In genomic region chr2:85046222-85046621, GRCm38 (mm10) we compare ENCODE assay signal across 23 mouse cellular contexts. TPM values are rescaled to one million over a fixed set of nuclear protein-coding genes. Genes with fewer than 3 reads are reported as not detected.
DNase-seq lines count a peak whose midpoint lies in the region; ATAC-seq and TF ChIP-seq lines count a peak whose summit lies in the region.
"Had no signal": no experiment of that assay in that cellular context is flagged by ENCODE, and none has a peak within 500 bp of the region (broad histone marks: within the 10 kb centered on the region; RNA-seq: fewer than 3 reads in every experiment).

No protein-coding gene starts in this region.

- 87% methylated on average over 8 of the region's 8 CpGs for WGBS in hindbrain, embryonic 12.5 days
- WGBS in hindbrain, embryonic 16.5 days = 80% methylated on average over 8 of the region's 8 CpGs
- WGBS in lung, postnatal 0 days = 56% methylated on average over 8 of the region's 8 CpGs

- peaks cover 36% of the 10 kb centered on the region for H3K4me1 ChIP-seq in hindbrain, embryonic 12.5 days
- H3K4me1 ChIP-seq in hindbrain, embryonic 16.5 days (ENCODE audit: control insufficient read depth, insufficient read depth, low read depth, low read length) = peaks cover 34% of the 10 kb centered on the region
- peaks cover 18% of the 10 kb centered on the region; the same call in 1 of the 2 replicates for H3K4me1 ChIP-seq in lung, postnatal 0 days (ENCODE audit: insufficient read depth, low read depth, low read length)

- H3K4me3 ChIP-seq in hindbrain, embryonic 12.5 days = no peak overlapping the region
- no peak overlapping the region for H3K4me3 ChIP-seq in hindbrain, embryonic 16.5 days (ENCODE audit: low read length)
- no peak overlapping the region for H3K4me3 ChIP-seq in C2C12 (ENCODE audit: insufficient read depth, poor library complexity, severe bottlenecking)
- no peak overlapping the region for H3K4me3 ChIP-seq in lung, postnatal 0 days (ENCODE audit: low read depth, low read length)
- H3K4me3 ChIP-seq: heart, adult 2 months; hindbrain, embryonic 15.5 days; limb, embryonic 15.5 days; midbrain, embryonic 12.5 days had no signal

- H3K9ac ChIP-seq in hindbrain, embryonic 12.5 days = 0 out of 2 replicates have a peak overlapping the region, but pooled peaks have one; percentile 13
- no peak overlapping the region for H3K9ac ChIP-seq in hindbrain, embryonic 16.5 days (ENCODE audit: low read depth, low read length)
- no peak overlapping the region for H3K9ac ChIP-seq in lung, postnatal 0 days (replicated peaks; ENCODE audit: low read depth)
- H3K9ac ChIP-seq: limb, embryonic 15.5 days; midbrain, embryonic 12.5 days; stomach, embryonic 15.5 days had no signal

- H3K4me2 ChIP-seq in hindbrain, embryonic 12.5 days (replicated peaks) = no peak overlapping the region
- no peak overlapping the region for H3K4me2 ChIP-seq in hindbrain, embryonic 16.5 days (ENCODE audit: low read length)
- H3K4me2 ChIP-seq in lung, postnatal 0 days (replicated peaks; ENCODE audit: low read depth, low read length) = 0 out of 2 replicates have a peak overlapping the region, but pooled peaks have one; percentile 81
- H3K4me2 ChIP-seq: limb, embryonic 15.5 days had no signal

- no peaks in the 10 kb centered on the region for H3K9me3 ChIP-seq in hindbrain, embryonic 12.5 days (replicated peaks)
- H3K9me3 ChIP-seq in hindbrain, embryonic 16.5 days (ENCODE audit: control insufficient read depth, low read length) = no peaks in the 10 kb centered on the region
- no peaks in the 10 kb centered on the region for H3K9me3 ChIP-seq in lung, postnatal 0 days (ENCODE audit: low read length)
- H3K9me3 ChIP-seq: forebrain, embryonic 10.5 days; hindbrain, embryonic 15.5 days; limb, embryonic 15.5 days; midbrain, embryonic 12.5 days; stomach, embryonic 15.5 days had no signal

- H3K79me3 ChIP-seq in C2C12 (ENCODE audit: low read depth) = peaks cover 13% of the 10 kb centered on the region

- DNase-seq in ZHBTc4 (ENCODE audit: low read depth, low spot score) (peak; percentile 36), adipocyte (ENCODE audit: low spot score) (no peak)
- DNase-seq in lung, postnatal 0 days (ENCODE audit: low spot score) = peak; percentile 80
- no peak for DNase-seq in adrenal gland, adult 8-10 months
- no peak for DNase-seq in cerebellum, postnatal 25 days
- DNase-seq: cerebellum, adult 11 months; gastrocnemius, postnatal 14 days; heart, adult 2 months; layer of hippocampus, adult 9-11 months had no signal

- H3K27ac ChIP-seq in hindbrain, embryonic 12.5 days = no peak overlapping the region
- no peak overlapping the region for H3K27ac ChIP-seq in hindbrain, embryonic 16.5 days (ENCODE audit: low read depth, low read length)
- H3K27ac ChIP-seq in lung, postnatal 0 days (ENCODE audit: low read length) = peak overlapping the region; percentile 96
- H3K27ac ChIP-seq: forebrain, embryonic 10.5 days; hindbrain, embryonic 15.5 days; macrophage had no signal

- H3K79me2 ChIP-seq in C2C12 (ENCODE audit: control insufficient read depth, insufficient read depth) = peaks cover 23% of the 10 kb centered on the region

- peak; percentile 60 for TF ChIP-seq EP300 in lung, postnatal 0 days (IDR thresholded peaks at IDR 0.05)

- TF ChIP-seq CTCF in C2C12 (IDR thresholded peaks at IDR 0.05; ENCODE audit: control insufficient read depth, insufficient read depth, insufficient read length) = no peak
- no peak for TF ChIP-seq CTCF in lung, postnatal 0 days (IDR thresholded peaks at IDR 0.05)

- peaks cover 55% of the 10 kb centered on the region for H3K36me3 ChIP-seq in hindbrain, embryonic 12.5 days
- peaks cover 47% of the 10 kb centered on the region for H3K36me3 ChIP-seq in hindbrain, embryonic 16.5 days (ENCODE audit: control insufficient read depth, insufficient read depth, low read length)
- peaks cover 60% of the 10 kb centered on the region for H3K36me3 ChIP-seq in C2C12 (ENCODE audit: control insufficient read depth, insufficient read depth)
- H3K36me3 ChIP-seq in lung, postnatal 0 days (ENCODE audit: insufficient read depth, low read length) = peaks cover 21% of the 10 kb centered on the region

- ATAC-seq in hindbrain, embryonic 12.5 days (ENCODE audit: low FRiP score) = no peak
- ATAC-seq in hindbrain, embryonic 16.5 days = no peak
- peak; percentile 3; the same call in 1 of the 2 replicates for ATAC-seq in lung, postnatal 0 days
- ATAC-seq: intestine, postnatal 0 days had no signal

- H3ac ChIP-seq in C2C12 (ENCODE audit: control insufficient read depth, insufficient read length, low read depth) = peak overlapping the region; percentile 18

- H3K27me3 ChIP-seq in hindbrain, embryonic 12.5 days = no peaks in the 10 kb centered on the region
- no peaks in the 10 kb centered on the region for H3K27me3 ChIP-seq in hindbrain, embryonic 16.5 days (replicated peaks; ENCODE audit: control insufficient read depth, insufficient read depth, low read length)
- no peaks in the 10 kb centered on the region for H3K27me3 ChIP-seq in C2C12 (ENCODE audit: control insufficient read depth, insufficient read depth, insufficient read length)
- H3K27me3 ChIP-seq in lung, postnatal 0 days (replicated peaks; ENCODE audit: insufficient read depth, low read length) = no peaks in the 10 kb centered on the region
- H3K27me3 ChIP-seq: hindbrain, embryonic 15.5 days; limb, embryonic 15.5 days; midbrain, embryonic 12.5 days; stomach, embryonic 15.5 days had no signal

TF ChIP-seq in C2C12, 6 proteins besides CTCF, POLR2A, EP300 and RAD21:
- no peak for TF ChIP-seq CEBPB (IDR thresholded peaks at IDR 0.05; ENCODE audit: low read depth)

RNA-seq across cellular contexts. Expression of gene Tnks1bp1, which starts 1.6 kb away (rescaled TPM):
- polyA plus RNA-seq in hindbrain, embryonic 12.5 days (2016; fragmentation: Nextera tagmentation; extraction: Ambion mirVana) = 42.2 and 46.7 TPM in 2 replicates
- 19.6 and 29.8 TPM in 2 replicates for polyA plus RNA-seq in hindbrain, embryonic 16.5 days (2015; fragmentation: Nextera tagmentation; extraction: Ambion mirVana)
- polyA plus RNA-seq in C2C12 (2012; fragmentation: generic; extraction: Trizol) = 58.6 TPM
- polyA plus RNA-seq in lung, postnatal 0 days (2015; fragmentation: Nextera tagmentation; extraction: Ambion mirVana) = 40.3 and 40.7 TPM in 2 replicates
- total RNA-seq in adrenal gland, adult 8-10 months (2022) = 100 to 1,000 TPM; 103 to 135 (median 120) TPM

RNA-seq across cellular contexts. Expression of gene P2rx3, which starts 9.0 kb away (rescaled TPM):
- 18.1 and 23.7 TPM in 2 replicates for polyA plus RNA-seq in hindbrain, embryonic 12.5 days (2016; fragmentation: Nextera tagmentation; extraction: Ambion mirVana)
- polyA plus RNA-seq in hindbrain, embryonic 16.5 days (2015; fragmentation: Nextera tagmentation; extraction: Ambion mirVana) = 8.0 and 11.2 TPM in 2 replicates
- 0.30 TPM for polyA plus RNA-seq in C2C12 (2012; fragmentation: generic; extraction: Trizol)
- 0.07 and 0.08 TPM in 2 replicates for polyA plus RNA-seq in lung, postnatal 0 days (2015; fragmentation: Nextera tagmentation; extraction: Ambion mirVana)
- total RNA-seq in adrenal gland, adult 8-10 months (2022) = 1 to 10 TPM in 3 of 4 experiments, under 1 TPM in 1; 0.83 to 1.8 (median 1.3) TPM
- polyA plus RNA-seq: macrophage had no signal

RNA-seq across cellular contexts. Expression of gene Ssrp1, which starts 9.2 kb away (rescaled TPM):
- 239 and 240 TPM in 2 replicates for polyA plus RNA-seq in hindbrain, embryonic 12.5 days (2016; fragmentation: Nextera tagmentation; extraction: Ambion mirVana)
- 156 and 166 TPM in 2 replicates for polyA plus RNA-seq in hindbrain, embryonic 16.5 days (2015; fragmentation: Nextera tagmentation; extraction: Ambion mirVana)
- 195 TPM for polyA plus RNA-seq in C2C12 (2012; fragmentation: generic; extraction: Trizol)
- polyA plus RNA-seq in lung, postnatal 0 days (2015; fragmentation: Nextera tagmentation; extraction: Ambion mirVana) = 81.8 and 87.3 TPM in 2 replicates
- 100 to 1,000 TPM; 130 to 156 (median 142) TPM for total RNA-seq in adrenal gland, adult 8-10 months (2022)

RNA-seq across cellular contexts. Expression of gene Prg3, which starts 58.2 kb away (rescaled TPM):
- not detected in 2 replicates for polyA plus RNA-seq in hindbrain, embryonic 12.5 days (2016; fragmentation: Nextera tagmentation; extraction: Ambion mirVana)
- polyA plus RNA-seq in hindbrain, embryonic 16.5 days (2015; fragmentation: Nextera tagmentation; extraction: Ambion mirVana) = not detected in 2 replicates
- polyA plus RNA-seq in C2C12 (2012; fragmentation: generic; extraction: Trizol) = not detected
- polyA plus RNA-seq in lung, postnatal 0 days (2015; fragmentation: Nextera tagmentation; extraction: Ambion mirVana) = not detected in 2 replicates
- not detected for total RNA-seq in adrenal gland, adult 8-10 months (2022)
- total RNA-seq: adrenal gland, adult 18-20 months; gastrocnemius, postnatal 14 days; heart, adult 2 months had no signal
- polyA plus RNA-seq: brain, embryonic 14.5 days; embryonic facial prominence, embryonic 11.5 days; forebrain, embryonic 10.5 days; heart, adult 2 months; heart, postnatal 0 days; hindbrain, embryonic 15.5 days; intestine, postnatal 0 days; limb, embryonic 15.5 days; macrophage; midbrain, embryonic 12.5 days had no signal

Comparison
In these comparisons a context has a peak if more than half of its experiments do, and no peak if none do; other contexts are left out.
1. DNase-seq: peak in ZHBTc4 (single experiment) and lung, postnatal 0 days (single experiment); none in adrenal gland, adult 8-10 months (single experiment), cerebellum, postnatal 25 days (0 of 2) and adipocyte (single experiment).